Mouse (Mus musculus) urinary bladder, postnatal 36 days (tissue): ENCODE results near the gene Hoxa13.

ENCODE experiments used
- DNase-seq, 2 experiments: peaks; one replicate each; pipeline ENCODE4 v3.0.0; 2022; ENCODE audit warnings: low spot score in 2 of 2, mixed read lengths in 1 of 2

The Hoxa13 gene

GRCm38 (mm10) chr6:52224895-52225611 lies 35.6 kb downstream of the Hoxa13 start:
- DNase-seq = no peak

GRCm38 (mm10) chr6:52223939-52224760 lies 36.5 kb downstream of the Hoxa13 start:
- peak in 1 of 2 experiments; percentile 36 for DNase-seq

GRCm38 (mm10) chr6:52222729-52223128 lies 38.0 kb downstream of the Hoxa13 start:
- peak in 1 of 2 experiments; percentile 15 for DNase-seq

- peak in 1 of 2 experiments; percentile 71 for DNase-seq
These were observed 38.5 kb downstream of the Hoxa13 start for GRCm38 (mm10) chr6:52221993-52222685.

- DNase-seq = peak; percentile 93 to 96
These were observed 39.2 kb downstream of the Hoxa13 start, which contains the start of gene Hoxa7 for GRCm38 (mm10) chr6:52221337-52221992. Hoxa7 (minus strand) TSS chr6:52221854.

GRCm38 (mm10) chr6:52220865-52221310 lies 39.8 kb downstream of the Hoxa13 start:
- no peak for DNase-seq

GRCm38 (mm10) chr6:52220003-52220864 lies 40.4 kb downstream of the Hoxa13 start:
- DNase-seq = peak; percentile 39 to 41

- peak in 1 of 2 experiments; percentile 16 for DNase-seq
These were observed 41.3 kb downstream of the Hoxa13 start for GRCm38 (mm10) chr6:52219234-52219942.

- peak in 1 of 2 experiments; percentile 1 for DNase-seq
These were observed 42.0 kb downstream of the Hoxa13 start for GRCm38 (mm10) chr6:52218643-52219215.

- peak in 1 of 2 experiments; percentile 7 for DNase-seq
These were observed 42.6 kb downstream of the Hoxa13 start for GRCm38 (mm10) chr6:52217895-52218642.

GRCm38 (mm10) chr6:52217459-52217768 lies 43.3 kb downstream of the Hoxa13 start:
- peak; percentile 79 to 94 for DNase-seq

- DNase-seq = peak; percentile 50 to 52
These were observed 43.8 kb downstream of the Hoxa13 start for GRCm38 (mm10) chr6:52216691-52217458.

GRCm38 (mm10) chr6:52215771-52216535 lies 44.7 kb downstream of the Hoxa13 start:
- DNase-seq = peak in 1 of 2 experiments; percentile 22

- no peak for DNase-seq
These were observed 45.6 kb downstream of the Hoxa13 start for GRCm38 (mm10) chr6:52215070-52215469.

GRCm38 (mm10) chr6:52214271-52214670 lies 46.4 kb downstream of the Hoxa13 start:
- peak in 1 of 2 experiments; percentile 3 for DNase-seq

GRCm38 (mm10) chr6:52213119-52213986 lies 47.3 kb downstream of the Hoxa13 start, which contains the start of the genes Hoxa3 and Gm28308:
Hoxa3 (minus strand) TSS chr6:52213336.
Gm28308 (minus strand) TSS chr6:52213339.
- peak; percentile 78 to 83 for DNase-seq
